Mouse (Mus musculus) embryonic facial prominence, embryonic 10.5 days (tissue): ENCODE data around the gene Gpr18. TPM values are rescaled to one million over a fixed set of nuclear protein-coding genes. Genes with fewer than 3 reads are reported as not detected.
"Not testable (repeated sequence)": the region's sequence is repeated elsewhere in the genome, so short reads cannot be mapped to it uniquely, and the experiment has no call there.

ENCODE experiments used
- DNase-seq: peaks from one replicate; pipeline ENCODE4 v3.0.0-alpha.2; 2017; ENCODE audit warnings: low spot score
- H3K27ac ChIP-seq: fragments of 300-500 bp; sonication (generic); replicated peaks from 2 replicates; pipeline ENCODE4 v1.5.1; 2016; ENCODE audit warnings: mild to moderate bottlenecking
- H3K27me3 ChIP-seq: fragments of 300-500 bp; sonication (generic); replicated peaks from 2 replicates; pipeline ENCODE4 v1.6.1; 2016; ENCODE audit warnings: low read depth, mild to moderate bottlenecking; ENCODE audit not compliant: poor library complexity, severe bottlenecking
- H3K36me3 ChIP-seq: fragments of 300-500 bp; sonication (generic); replicated peaks from 2 replicates; pipeline ENCODE4 v1.6.1; 2016; ENCODE audit warnings: mild to moderate bottlenecking, moderate library complexity
- H3K4me1 ChIP-seq: fragments of 300-500 bp; sonication (generic); 2 replicates; pipeline ENCODE4 v1.6.1; 2016
- H3K4me3 ChIP-seq: fragments of 300-500 bp; sonication (generic); 2 replicates; pipeline ENCODE4 v1.5.1; 2016; ENCODE audit warnings: mild to moderate bottlenecking, moderate library complexity
- H3K9me3 ChIP-seq: fragments of 300-500 bp; sonication (generic); 2 replicates; pipeline ENCODE4 v1.6.1; 2016; ENCODE audit warnings: mild to moderate bottlenecking
- WGBS: fragments of 180-500 bp; shearing (Covaris S2); methylation state at CpG from one replicate; pipeline ENCODE4 v1.1.7; 2016; 5-methylcytosine and 5-hydroxymethylcytosine counted together
- polyA plus RNA-seq: library from polyadenylated mRNA; unstranded; fragments of >200 nt; fragmentation: Nextera tagmentation; extraction: Ambion mirVana; gene quantifications from 2 replicates; pipeline ENCODE4 v1.2.1, GENCODE M21; 2016

Gpr18 gene
- polyA plus RNA-seq, 1 experiment from 2014 or later, result 0.22 TPM

DNA sequence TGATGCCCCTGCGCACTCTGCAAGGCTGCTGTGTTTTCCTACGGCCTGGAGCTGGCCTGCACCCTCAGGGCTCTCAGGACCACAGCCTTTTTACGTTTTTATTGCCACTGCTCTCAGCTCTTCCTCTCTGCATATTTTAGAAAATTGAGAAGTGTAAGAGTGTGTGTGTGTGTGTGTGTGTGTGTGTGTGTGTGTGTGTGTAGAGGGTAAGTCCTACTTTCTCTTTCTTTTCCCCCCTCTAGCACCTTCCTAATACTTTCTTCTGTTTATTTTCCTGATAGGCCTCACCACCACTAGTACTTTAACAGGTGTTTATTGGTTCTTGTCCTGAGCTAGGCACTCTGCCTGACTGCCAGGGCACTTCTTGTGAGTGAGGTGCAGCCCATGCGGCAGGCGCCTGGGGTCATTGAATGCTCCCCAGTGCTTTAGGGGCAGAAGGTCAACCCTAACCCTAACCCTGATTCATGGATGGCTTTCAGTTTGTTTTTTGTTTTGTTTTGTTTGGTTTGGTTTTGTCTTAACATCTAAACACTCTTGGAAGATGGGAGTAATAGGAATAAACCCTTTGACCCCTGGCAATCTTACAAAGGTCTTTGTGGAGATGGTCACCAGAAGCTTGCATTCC, 21.0 kb downstream of the Gpr18 start:
- DNase-seq, result no peak
- Histone ChIP-seq H3K9me3 (no peaks in the 10 kb centered on the region), H3K27me3 (no peaks in the 10 kb centered on the region), H3K36me3 (peaks cover 10% of the 10 kb centered on the region), H3K27ac (no peak overlapping the region), H3K4me1 (peaks cover 7% of the 10 kb centered on the region; the same call in 1 of the 2 replicates), H3K4me3 (no peak overlapping the region)
- WGBS, result 70% methylated on average over 5 of the region's 5 CpGs

DNA sequence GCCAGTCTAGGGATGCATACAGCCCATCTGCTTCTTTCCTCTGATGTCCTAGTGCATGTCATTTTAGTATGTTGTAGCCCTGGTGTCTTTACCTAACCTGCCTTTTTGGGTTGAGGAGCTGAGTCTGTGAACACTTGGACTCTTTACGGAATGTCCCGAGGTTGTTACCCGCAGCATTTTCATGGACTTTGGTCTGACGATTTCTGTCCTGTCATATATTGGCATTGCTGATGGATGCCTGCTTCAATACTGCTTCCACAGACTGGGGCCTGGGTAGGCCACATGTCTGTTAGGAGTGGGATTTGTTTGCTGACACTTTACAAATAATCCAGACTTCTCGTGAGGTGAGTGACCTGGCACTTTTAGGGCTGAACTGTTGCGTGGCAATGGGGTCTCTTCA, 21.8 kb downstream of the Gpr18 start:
- Histone ChIP-seq H3K9me3 (no peaks in the 10 kb centered on the region), H3K27ac (no peak overlapping the region), H3K4me3 (no peak overlapping the region), H3K27me3 (no peaks in the 10 kb centered on the region), H3K36me3 (peaks cover 10% of the 10 kb centered on the region), H3K4me1 (peaks cover 7% of the 10 kb centered on the region; the same call in 1 of the 2 replicates)
- WGBS, result 91% methylated on average over 6 of the region's 6 CpGs
- DNase-seq, result no peak

DNA sequence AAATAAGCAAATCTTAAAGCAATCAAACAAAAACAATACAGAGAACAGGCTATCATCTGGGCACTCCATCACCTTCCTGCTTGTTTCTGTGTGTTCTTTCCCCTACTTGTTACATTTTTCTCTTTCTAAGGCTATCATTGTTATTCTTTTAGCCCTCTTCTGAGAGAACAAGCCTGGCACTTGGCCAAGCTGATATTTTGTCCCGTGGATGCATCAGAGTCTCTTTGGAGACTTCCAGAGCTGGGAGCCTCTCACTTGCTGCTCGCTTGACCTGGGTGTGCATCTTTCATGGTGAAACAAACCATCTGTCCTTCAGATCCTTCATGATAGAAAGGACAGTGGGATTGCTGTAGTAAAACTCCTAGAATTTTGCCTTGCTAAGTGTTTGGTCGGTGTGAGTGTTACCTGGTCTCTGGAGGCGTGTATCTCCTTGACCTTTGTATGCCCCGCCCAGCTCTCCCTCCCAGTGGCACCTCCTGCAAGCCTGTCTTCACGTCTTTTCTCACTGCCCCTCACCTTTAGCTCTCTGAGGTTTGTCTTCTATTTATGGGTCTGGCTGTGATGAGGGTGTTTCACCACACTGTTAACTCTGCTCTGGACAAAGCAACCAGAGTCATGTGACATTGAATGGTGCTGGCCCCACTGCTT, 31.3 kb downstream of the Gpr18 start:
- 87% methylated on average over 6 of the region's 6 CpGs for WGBS
- no peak for DNase-seq
- H3K27ac ChIP-seq, result no peak overlapping the region

DNA sequence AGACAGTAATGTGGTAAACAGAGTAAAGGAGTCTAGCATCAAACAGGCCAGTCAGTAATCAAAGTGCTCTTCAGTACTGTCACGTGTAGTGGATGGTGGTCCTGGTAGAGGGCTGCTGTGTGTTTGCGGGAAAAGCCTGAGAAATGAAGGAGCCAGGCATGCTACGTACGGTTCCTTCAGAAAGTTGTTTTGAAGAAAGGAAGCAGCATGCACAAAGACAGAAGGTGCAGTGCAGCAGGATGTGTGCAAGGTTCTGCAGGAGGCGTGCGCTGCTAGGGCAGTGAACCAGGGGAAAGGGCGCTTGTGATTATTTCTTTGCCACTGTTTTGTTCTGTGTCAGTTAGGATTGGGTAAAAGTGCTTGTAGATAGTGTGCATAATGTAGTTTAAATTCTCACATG, 34.4 kb downstream of the Gpr18 start:
- 90% methylated on average over 7 of the region's 7 CpGs for WGBS
- H3K9me3 ChIP-seq, result no peaks in the 10 kb centered on the region
- H3K4me3 ChIP-seq, result no peak overlapping the region
- no peak for DNase-seq
- peaks cover 19% of the 10 kb centered on the region for H3K4me1 ChIP-seq
- H3K27ac ChIP-seq, result no peak overlapping the region
- no peaks in the 10 kb centered on the region for H3K27me3 ChIP-seq
- peaks cover 23% of the 10 kb centered on the region for H3K36me3 ChIP-seq

More for the DNA sequence above, 31.3 kb downstream of the Gpr18 start:
- Histone ChIP-seq H3K27me3 (no peaks in the 10 kb centered on the region), H3K4me3 (no peak overlapping the region), H3K9me3 (no peaks in the 10 kb centered on the region), H3K36me3 (peaks cover 23% of the 10 kb centered on the region), H3K4me1 (peaks cover 11% of the 10 kb centered on the region)

DNA sequence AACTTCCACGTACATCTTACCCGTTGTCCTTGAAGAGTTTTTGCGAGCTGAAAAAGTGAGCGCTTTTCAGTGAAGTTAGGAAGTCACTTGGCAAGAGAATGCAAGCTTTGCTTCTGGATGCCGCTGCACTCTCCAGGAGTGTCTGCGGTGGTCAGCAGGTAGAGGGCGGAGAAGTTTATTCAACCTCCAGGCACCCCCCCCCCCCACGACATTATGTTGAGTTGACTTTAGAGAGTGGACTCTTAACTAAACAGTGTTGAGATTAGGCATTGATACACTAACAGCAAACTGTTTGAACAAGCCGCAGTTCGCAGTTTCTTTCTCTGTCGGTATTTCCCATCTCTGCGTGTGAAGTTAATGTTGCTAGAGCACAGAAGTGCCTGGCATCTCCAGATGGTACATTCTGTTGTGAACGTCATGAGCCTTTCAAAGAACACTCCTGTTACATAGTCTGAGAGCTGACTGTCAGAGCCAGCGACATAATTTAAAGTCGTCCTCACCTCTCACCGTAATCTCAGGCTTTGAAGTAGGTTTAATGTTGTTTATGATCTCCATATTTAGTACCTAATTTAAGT, 36.2 kb downstream of the Gpr18 start:
- Histone ChIP-seq H3K9me3 (no peaks in the 10 kb centered on the region), H3K27me3 (no peaks in the 10 kb centered on the region), H3K4me1 (peaks cover 19% of the 10 kb centered on the region), H3K4me3 (peak overlapping the region; percentile 89), H3K36me3 (0 out of 2 replicates have a peak, but pooled peaks cover 6% of the 10 kb centered on the region), H3K27ac (peak overlapping the region; percentile 93)
- whole genome bisulfite sequencing, result 25% methylated on average over 16 of the region's 16 CpGs
- DNase-seq, result no peak

DNA sequence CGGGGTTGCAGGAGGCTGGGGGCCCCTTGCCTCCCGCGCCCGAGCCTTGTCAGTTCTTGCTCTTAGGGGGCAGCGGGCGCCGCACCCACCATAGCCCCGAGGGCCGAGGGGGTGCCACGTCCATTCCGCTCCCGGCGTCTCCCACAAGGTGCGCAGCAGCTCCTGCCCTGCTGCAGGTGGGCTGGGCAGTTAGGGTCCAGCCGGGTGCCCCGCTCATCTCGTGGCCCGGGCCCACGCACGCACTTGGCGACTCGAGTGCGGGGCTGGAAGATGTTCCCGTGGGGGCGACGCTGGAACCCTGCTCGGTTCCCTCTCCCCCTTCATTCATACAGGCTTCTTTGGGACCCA, 36.7 kb downstream of the Gpr18 start:
- under 1% methylated on average over 27 of the region's 27 CpGs for WGBS
- Histone ChIP-seq H3K27ac (peak overlapping the region; percentile 93), H3K4me1 (peaks cover 19% of the 10 kb centered on the region), H3K36me3 (0 out of 2 replicates have a peak, but pooled peaks cover 3% of the 10 kb centered on the region), H3K4me3 (peak overlapping the region; percentile 89), H3K9me3 (no peaks in the 10 kb centered on the region), H3K27me3 (no peaks in the 10 kb centered on the region)
- no peak for DNase-seq

DNA sequence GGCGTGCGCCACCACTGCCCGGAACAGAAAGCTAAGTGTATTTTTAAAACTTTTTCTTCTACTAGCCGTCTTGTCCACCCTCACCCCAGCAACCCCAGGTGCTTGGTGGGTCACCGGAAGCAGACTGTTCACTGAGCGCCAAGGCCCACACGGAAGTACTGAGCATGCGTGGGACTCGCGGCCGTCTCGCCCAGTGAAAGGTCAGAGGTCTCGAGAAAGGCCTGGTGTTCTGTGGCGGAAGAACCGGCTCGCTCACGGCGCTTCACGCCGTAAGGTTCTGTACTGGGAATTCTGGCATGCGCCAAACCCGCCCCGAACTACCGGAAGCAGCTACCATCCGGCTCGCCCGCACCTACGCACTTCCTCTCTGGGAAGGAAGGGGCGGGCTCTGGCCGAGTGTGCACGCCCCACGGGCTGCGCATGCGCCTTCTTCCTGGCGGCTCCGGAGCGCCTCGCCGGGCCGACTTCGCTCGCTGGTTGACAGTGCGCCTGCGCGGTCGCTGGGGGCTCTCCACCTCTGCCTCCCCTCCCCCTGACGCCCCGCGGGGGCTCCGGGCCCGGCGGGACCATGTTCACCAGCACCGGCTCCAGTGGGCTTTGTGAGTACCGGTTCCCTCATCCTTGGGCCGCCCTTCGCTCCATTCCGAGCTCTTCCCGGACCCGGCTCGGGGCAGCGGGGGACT, 37.3 kb downstream of the Gpr18 start, which contains the start of gene Ubac2:
Gene Ubac2, plus strand, starts transcription at position 445 of the 683 bp plus-strand sequence.
- Histone ChIP-seq H3K36me3 (0 out of 2 replicates have a peak, but pooled peaks cover under 1% of the 10 kb centered on the region), H3K27me3 (no peaks in the 10 kb centered on the region), H3K4me1 (peaks cover 19% of the 10 kb centered on the region), H3K9me3 (no peaks in the 10 kb centered on the region), H3K4me3 (peak within 1 kb of the TSS; percentile 89), H3K27ac (peak within 1 kb of the TSS; percentile 93)
- WGBS, result under 1% methylated on average over 61 of the region's 61 CpGs
- peak; percentile 99 for DNase-seq

DNA sequence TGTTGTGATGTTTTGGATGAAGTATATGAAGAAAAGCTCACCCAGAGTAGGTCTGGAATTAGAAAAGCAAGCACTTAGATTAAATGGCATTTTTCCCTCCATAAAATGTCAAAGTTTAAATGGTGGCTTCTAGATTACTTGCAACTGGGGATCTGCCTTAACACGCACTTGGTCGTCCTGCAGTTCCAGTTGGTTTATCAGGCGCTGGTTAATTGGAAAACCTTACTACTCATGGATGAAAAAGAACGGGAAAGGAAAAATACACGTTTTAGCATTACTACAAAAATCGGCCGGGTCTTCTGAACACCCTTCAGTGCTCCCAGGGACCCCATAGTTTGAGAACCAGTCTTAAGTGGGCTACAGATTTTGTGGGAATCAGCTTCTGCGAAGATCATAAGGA, 37.9 kb downstream of the Gpr18 start:
- Histone ChIP-seq H3K9me3 (no peaks in the 10 kb centered on the region), H3K27ac (peak overlapping the region; percentile 93), H3K4me3 (peak overlapping the region; percentile 89), H3K4me1 (peaks cover 19% of the 10 kb centered on the region), H3K27me3 (no peaks in the 10 kb centered on the region), H3K36me3 (no peaks in the 10 kb centered on the region)
- no peak for DNase-seq
- WGBS, result 36% methylated on average over 8 of the region's 8 CpGs

DNA sequence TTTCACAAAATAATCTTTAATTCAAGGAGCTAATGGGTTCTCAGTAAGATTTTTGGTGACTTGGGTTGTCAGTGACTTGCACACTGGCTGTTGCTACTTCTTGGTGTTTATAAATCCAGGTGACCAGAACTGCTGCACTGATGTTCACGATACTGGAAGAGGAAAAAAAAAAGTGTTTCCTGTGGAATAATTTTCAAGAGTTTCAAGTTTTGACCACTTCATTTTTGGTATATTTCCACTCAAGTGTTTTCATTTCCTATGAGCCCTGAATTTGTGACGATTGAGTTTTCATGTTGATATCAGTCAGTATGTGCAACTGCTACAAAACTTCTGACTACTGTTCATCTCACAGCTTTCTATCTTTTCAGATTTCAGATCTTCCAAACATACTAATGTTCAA, 38.7 kb downstream of the Gpr18 start:
- WGBS, result 84% methylated on average over 2 of the region's 2 CpGs
- Histone ChIP-seq H3K9me3 (no peaks in the 10 kb centered on the region), H3K27me3 (no peaks in the 10 kb centered on the region), H3K36me3 (no peaks in the 10 kb centered on the region), H3K4me1 (peaks cover 19% of the 10 kb centered on the region), H3K4me3 (no peak overlapping the region), H3K27ac (no peak overlapping the region)
- DNase-seq, result no peak

DNA sequence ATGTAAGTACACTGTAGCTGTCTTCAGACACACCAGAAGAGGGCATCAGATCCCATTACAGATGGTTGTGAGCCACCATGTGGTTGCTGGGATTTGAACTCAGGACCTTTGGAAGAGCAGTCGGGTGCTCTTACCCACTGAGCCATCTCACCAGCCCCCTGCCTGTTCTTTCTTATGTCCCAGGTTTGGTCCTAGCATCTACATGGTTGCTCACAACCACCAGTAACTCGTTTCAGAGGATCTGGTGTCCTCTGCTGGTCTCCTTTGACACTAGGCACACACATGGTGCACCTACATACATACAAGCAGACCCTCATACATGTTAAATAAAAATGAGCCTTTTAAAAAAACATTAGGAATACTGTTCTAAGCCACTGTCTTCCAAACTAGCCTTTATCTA, 39.4 kb downstream of the Gpr18 start:
- H3K27ac ChIP-seq, H3K9me3 ChIP-seq, H3K36me3 ChIP-seq, DNase-seq, H3K27me3 ChIP-seq, H3K4me3 ChIP-seq: not testable (repeated sequence)
- 65% methylated on average over 2 of the region's 2 CpGs for WGBS
- peaks cover 19% of the 10 kb centered on the region for H3K4me1 ChIP-seq

DNA sequence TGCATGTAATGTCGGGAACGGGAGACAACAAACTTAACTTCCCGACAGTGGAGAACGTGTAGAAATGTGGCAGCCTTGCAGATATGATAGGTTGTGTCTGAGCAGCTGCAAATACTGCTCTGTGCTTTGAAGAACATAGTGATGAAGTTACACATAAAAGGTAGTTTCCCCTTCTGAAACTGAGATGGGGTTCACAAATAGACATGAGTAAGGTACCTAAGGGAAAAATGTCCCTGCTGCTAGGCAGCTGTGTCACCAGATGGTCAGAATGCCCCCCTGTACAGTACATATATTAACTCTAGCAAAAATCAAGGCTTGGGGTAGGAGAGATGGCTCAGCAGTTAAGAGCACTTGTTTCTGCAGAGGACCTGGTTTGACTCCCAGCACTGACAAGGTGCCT, 41.9 kb downstream of the Gpr18 start:
- WGBS, result 89% methylated on average over 4 of the region's 4 CpGs
- 0 out of 2 replicates have a peak, but pooled peaks cover 5% of the 10 kb centered on the region for H3K4me1 ChIP-seq
- no peak overlapping the region for H3K4me3 ChIP-seq
- H3K9me3 ChIP-seq, result no peaks in the 10 kb centered on the region
- H3K27me3 ChIP-seq, result no peaks in the 10 kb centered on the region
- no peak overlapping the region for H3K27ac ChIP-seq
- no peaks in the 10 kb centered on the region for H3K36me3 ChIP-seq
- DNase-seq, result no peak

DNA sequence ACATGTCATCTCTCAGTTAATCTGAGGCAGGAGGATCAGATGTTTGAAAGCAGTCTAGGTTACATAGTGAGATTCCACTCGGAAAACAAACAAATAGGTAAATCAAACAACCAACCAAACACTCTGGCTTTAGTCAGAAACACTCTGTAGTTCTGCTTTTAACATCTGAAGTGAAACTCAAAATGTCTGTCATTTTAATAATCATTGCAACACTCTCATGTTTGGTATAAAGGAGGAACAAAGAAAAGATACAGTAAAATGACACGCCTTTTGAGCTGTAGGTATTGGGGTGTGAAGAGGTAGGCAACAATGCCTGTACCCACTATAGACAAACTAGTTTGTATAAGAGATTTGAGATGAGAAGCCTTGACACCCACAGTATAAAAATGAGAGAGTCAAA, 42.4 kb downstream of the Gpr18 start:
- Histone ChIP-seq H3K27me3 (no peaks in the 10 kb centered on the region), H3K4me1 (0 out of 2 replicates have a peak, but pooled peaks cover 5% of the 10 kb centered on the region), H3K36me3 (no peaks in the 10 kb centered on the region), H3K4me3 (no peak overlapping the region), H3K9me3 (no peaks in the 10 kb centered on the region), H3K27ac (no peak overlapping the region)
- no peak for DNase-seq
- 73% methylated on average over 2 of the region's 2 CpGs for WGBS
